Mouse (Mus musculus) thymus, adult 18-20 months (tissue): ENCODE measurements around the gene Cdkn2b.

Experiments used
- DNase-seq, 2 experiments: peaks; one replicate each; pipeline ENCODE4 v3.0.0; 2022; ENCODE audit warnings: mixed read lengths in 2 of 2

The Cdkn2b gene

GRCm38 (mm10) chr4:89286566-89286965 is 24.3 kb downstream of the Cdkn2b start:
- no peak for DNase-seq

- DNase-seq = no peak
These were observed 25.2 kb downstream of the Cdkn2b start for GRCm38 (mm10) chr4:89285688-89286087.

GRCm38 (mm10) chr4:89282661-89283060 is 28.2 kb downstream of the Cdkn2b start:
- DNase-seq = no peak

GRCm38 (mm10) chr4:89282036-89282566 is 28.7 kb downstream of the Cdkn2b start:
- no peak for DNase-seq

GRCm38 (mm10) chr4:89281236-89281635 is 29.6 kb downstream of the Cdkn2b start:
- no peak for DNase-seq

- no peak for DNase-seq
These were observed 31.2 kb downstream of the Cdkn2b start for GRCm38 (mm10) chr4:89279641-89280040.

DNA sequence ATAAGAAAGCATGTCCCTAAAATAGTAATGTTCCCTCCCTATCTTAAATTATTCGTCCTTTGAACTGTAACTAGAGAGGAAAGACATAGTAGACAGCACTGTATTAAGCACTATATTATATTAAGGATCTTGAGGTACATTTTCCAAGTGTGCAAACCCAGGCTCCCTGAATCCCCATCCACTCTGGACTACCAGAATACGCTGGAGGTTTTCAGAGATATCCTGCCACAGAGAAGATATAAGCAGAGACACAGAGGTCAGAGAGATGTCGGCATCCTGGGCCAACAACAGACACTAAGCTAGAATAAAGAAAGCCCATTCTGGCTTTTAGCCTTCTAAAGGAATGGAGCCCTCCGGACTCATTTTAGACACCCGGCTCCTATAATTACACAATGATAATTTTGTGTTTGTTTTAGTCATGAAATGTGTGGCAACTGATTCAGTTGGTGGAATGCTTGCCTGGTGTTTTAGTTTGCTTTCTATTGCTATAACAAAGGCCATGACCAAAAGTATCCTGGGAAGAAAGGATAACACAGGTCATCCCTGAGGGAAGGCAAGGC is 33.4 kb downstream of the Cdkn2b start:
- no peak for DNase-seq

GRCm38 (mm10) chr4:89276669-89277219 is 34.1 kb downstream of the Cdkn2b start:
- no peak for DNase-seq

GRCm38 (mm10) chr4:89275811-89276584 is 34.8 kb downstream of the Cdkn2b start:
- no peak for DNase-seq

DNA sequence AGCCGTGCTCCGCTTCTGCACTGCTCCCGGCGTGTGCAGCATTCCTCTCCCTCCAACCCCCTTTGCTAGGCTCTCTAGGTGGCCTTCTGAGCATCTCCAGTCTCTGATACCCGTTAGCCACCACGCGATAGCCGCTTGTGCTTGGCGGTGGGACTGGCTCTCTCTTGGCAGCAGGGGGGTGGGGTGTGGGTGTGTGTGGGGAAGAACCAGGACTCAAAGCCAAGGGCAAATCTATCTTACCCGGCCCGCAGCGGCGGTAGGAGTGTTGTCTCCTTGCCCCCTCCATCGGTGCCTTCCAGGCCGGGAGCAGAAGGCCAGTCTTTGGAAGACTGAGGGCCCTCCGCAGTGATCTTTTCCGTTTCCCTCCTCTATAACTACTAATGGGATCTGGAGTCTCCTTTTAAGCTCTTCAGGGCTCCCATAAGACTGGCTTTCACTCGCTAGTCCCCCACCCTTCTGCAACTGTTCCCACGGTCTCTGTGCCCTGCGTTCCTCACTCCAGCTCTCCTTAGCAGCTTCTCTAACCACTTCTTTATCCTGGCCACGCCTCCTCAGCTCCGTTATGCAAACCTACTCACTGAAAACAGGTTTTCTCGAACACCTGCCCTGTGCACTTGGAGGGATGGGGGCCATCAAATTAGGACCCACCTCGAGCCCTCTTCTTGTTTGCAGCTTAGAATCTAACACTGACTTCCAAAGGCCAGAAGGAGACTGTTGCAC is 35.9 kb downstream of the Cdkn2b start:
- no peak for DNase-seq

- no peak for DNase-seq
These were observed 36.8 kb downstream of the Cdkn2b start for GRCm38 (mm10) chr4:89274006-89274405.

GRCm38 (mm10) chr4:89273585-89273984 is 37.3 kb downstream of the Cdkn2b start:
- no peak for DNase-seq

DNA sequence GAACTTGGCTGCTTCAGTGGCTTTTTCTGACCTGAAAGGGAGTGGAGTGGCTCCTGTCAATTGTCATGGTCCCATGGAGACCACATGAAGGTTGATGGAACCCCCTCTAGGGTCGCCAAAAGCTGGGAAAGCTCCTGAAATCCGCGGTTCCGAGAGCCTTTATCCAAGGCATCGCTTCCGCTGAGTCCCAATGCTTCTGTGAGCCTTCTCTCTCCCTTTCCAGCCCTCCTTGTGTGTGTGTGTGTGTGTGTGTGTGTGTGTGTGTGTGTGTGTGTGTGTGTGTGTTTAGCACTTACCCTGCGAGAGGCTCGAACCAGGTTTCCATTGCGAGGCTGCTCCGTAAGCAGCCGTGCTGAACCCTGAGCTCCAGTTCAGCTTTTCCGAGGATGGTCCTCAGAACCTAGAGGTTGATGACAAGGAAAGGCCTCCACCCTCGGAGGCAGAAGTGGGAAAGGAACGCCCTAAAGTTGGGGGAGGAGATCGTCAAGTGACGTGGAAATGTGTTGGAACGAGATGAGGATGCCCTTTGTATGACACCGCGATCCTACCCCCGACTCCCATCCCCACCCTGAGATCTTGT is 37.8 kb downstream of the Cdkn2b start:
- DNase-seq = no peak

DNA sequence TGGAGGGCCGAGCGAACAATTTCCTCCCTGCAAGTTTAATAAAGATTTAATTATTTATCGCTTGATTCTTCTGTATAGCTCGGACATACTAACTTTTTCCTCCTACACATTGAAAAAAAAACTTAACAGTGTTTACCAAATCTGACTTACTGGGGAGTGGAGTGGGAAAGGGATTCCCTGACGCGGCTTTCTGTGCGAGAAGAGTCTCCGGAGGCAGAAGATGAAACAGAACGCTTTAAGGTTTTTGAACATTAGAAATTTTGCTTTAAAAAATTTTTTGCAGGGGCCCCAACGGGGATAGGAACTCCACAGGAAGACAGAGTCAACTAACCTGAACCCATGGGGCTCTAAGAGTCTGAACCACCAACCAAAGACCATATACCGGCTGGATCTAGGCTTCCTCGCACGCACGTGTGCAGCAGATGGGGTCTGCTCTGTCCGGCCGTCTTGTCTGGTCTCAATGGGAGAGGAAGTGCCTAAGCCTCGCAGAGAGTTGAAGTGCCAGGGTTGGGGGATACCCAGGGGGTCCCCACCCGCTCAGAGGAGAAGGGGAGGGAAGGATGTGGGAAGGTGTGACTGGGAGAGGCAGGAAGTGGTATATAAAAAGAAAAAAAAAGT is 38.6 kb downstream of the Cdkn2b start:
- no peak for DNase-seq

DNA sequence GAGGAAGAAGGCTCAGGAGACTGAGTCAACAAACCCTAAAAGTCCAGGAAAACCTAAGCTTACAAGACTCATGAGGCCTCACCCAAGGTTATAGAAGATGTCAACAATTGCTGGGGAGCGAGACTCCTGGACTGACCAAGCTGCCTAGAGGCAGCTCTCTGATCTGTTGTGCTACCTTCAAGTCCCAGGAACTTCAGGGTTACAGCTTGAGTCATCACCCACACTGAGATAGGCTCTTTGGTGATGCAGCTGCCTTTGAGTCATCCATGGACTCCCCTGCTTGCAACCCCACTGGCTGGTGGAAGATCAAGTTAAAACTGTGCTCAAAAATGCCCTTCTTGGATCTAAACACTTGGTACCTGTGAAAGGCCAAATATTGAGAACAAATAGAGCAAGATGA is 53.1 kb downstream of the Cdkn2b start:
- DNase-seq = no peak
